8 mouse cellular contexts compared by ENCODE assay signal in genomic region chr4:99193214-99193613, GRCm38 (mm10). TPM values are rescaled to one million over a fixed set of nuclear protein-coding genes. Genes with fewer than 3 reads are reported as not detected.
A peak's percentile ranks its signal among the peaks of the same experiment; 100 is the strongest.
DNase-seq lines count a peak whose midpoint lies in the region; ATAC-seq and TF ChIP-seq lines count a peak whose summit lies in the region.

No protein-coding gene starts in this region.

- H3K4me2 ChIP-seq in heart, embryonic 13.5 days, result peak overlapping the region; percentile 82
- peak overlapping the region; percentile 51 for H3K4me2 ChIP-seq in forebrain, embryonic 15.5 days (replicated peaks)
- peak overlapping the region; percentile 80 for H3K4me2 ChIP-seq in liver, postnatal 0 days (ENCODE audit: low read depth, low read length)

- H3K27ac ChIP-seq in heart, embryonic 13.5 days (replicated peaks), result no peak overlapping the region
- peak overlapping the region; percentile 96 for H3K27ac ChIP-seq in forebrain, embryonic 15.5 days (replicated peaks)
- H3K27ac ChIP-seq in liver, postnatal 0 days (ENCODE audit: low read depth), result no peak overlapping the region

- no peak for TF ChIP-seq CTCF in E14TG2a.4 (conservative IDR thresholded peaks at IDR 0.05; ENCODE audit: low read length)
- TF ChIP-seq CTCF in liver, postnatal 0 days (IDR thresholded peaks at IDR 0.05; ENCODE audit: low read depth), result no peak

- intact Hi-C loops in heart, postnatal 36 days (cut with DNase I), result loop anchor here (1.0 kb wide), 1 partner anchor 270 kb away; the partner anchor contains the start of gene Usp1

- peaks cover 15% of the 10 kb centered on the region; the same call in 1 of the 2 replicates for H3K4me1 ChIP-seq in heart, embryonic 13.5 days
- H3K4me1 ChIP-seq in E14TG2a.4 (replicated peaks; ENCODE audit: low read depth, low read length), result peaks cover 12% of the 10 kb centered on the region
- H3K4me1 ChIP-seq in forebrain, embryonic 15.5 days, result peaks cover 19% of the 10 kb centered on the region
- H3K4me1 ChIP-seq in liver, postnatal 0 days (ENCODE audit: insufficient read depth), result no peaks in the 10 kb centered on the region

- H3K27me3 ChIP-seq in heart, embryonic 13.5 days (replicated peaks), result no peaks in the 10 kb centered on the region
- 0 out of 2 replicates have a peak, but pooled peaks cover 3% of the 10 kb centered on the region for H3K27me3 ChIP-seq in E14TG2a.4 (ENCODE audit: insufficient read depth, low read length)
- no peaks in the 10 kb centered on the region for H3K27me3 ChIP-seq in forebrain, embryonic 15.5 days
- H3K27me3 ChIP-seq in liver, postnatal 0 days (ENCODE audit: insufficient read depth, low read length), result no peaks in the 10 kb centered on the region

- no peak for ATAC-seq in heart, embryonic 13.5 days (ENCODE audit: extremely low read depth, insufficient number of reproducible peaks, low FRiP score, low TSS enrichment)
- 0 out of 2 replicates have a peak, but pooled peaks have one; percentile 4 for ATAC-seq in forebrain, embryonic 15.5 days (replicated peaks)
- no peak for ATAC-seq in liver, postnatal 0 days
- no peak for ATAC-seq in inflammation-experienced regulatory T-cells, adult 6 months

- TF ChIP-seq EP300 in liver, postnatal 0 days (IDR thresholded peaks at IDR 0.05; ENCODE audit: low read depth), result no peak

- peak overlapping the region; percentile 90 for H3K9ac ChIP-seq in heart, embryonic 13.5 days
- peak overlapping the region; percentile 84 for H3K9ac ChIP-seq in forebrain, embryonic 15.5 days (replicated peaks)
- H3K9ac ChIP-seq in liver, postnatal 0 days (replicated peaks), result no peak overlapping the region

- WGBS in heart, embryonic 13.5 days, result 49% methylated on average over 6 of the region's 6 CpGs
- 35% methylated on average over 6 of the region's 6 CpGs for WGBS in forebrain, embryonic 15.5 days
- 46% methylated on average over 6 of the region's 6 CpGs for WGBS in liver, postnatal 0 days (ENCODE audit: insufficient replicate concordance)

- DNase-seq in heart, postnatal 36 days, result no peak
- no peak for DNase-seq in liver, postnatal 0 days
- no peak for DNase-seq in spleen, postnatal 10 days (ENCODE audit: low spot score in 2 of 2)
- DNase-seq in ovary, postnatal 10 days (ENCODE audit: low spot score), result no peak

- H3K4me3 ChIP-seq in heart, embryonic 13.5 days, result peak overlapping the region; percentile 77
- H3K4me3 ChIP-seq in E14TG2a.4 (replicated peaks; ENCODE audit: low read length), result peak overlapping the region; percentile 85
- peak overlapping the region; percentile 80 for H3K4me3 ChIP-seq in forebrain, embryonic 15.5 days
- peak overlapping the region; percentile 73; the same call in 1 of the 2 replicates for H3K4me3 ChIP-seq in liver, postnatal 0 days (ENCODE audit: low read depth, low read length)

- H3K9me3 ChIP-seq in heart, embryonic 13.5 days, result no peaks in the 10 kb centered on the region
- peaks cover 8% of the 10 kb centered on the region; the same call in 1 of the 2 replicates for H3K9me3 ChIP-seq in E14TG2a.4 (ENCODE audit: low read length)
- H3K9me3 ChIP-seq in forebrain, embryonic 15.5 days, result no peaks in the 10 kb centered on the region
- no peaks in the 10 kb centered on the region for H3K9me3 ChIP-seq in liver, postnatal 0 days (ENCODE audit: low read length)

- H3K36me3 ChIP-seq in heart, embryonic 13.5 days, result no peaks in the 10 kb centered on the region
- H3K36me3 ChIP-seq in E14TG2a.4 (ENCODE audit: insufficient read depth, low read length), result no peaks in the 10 kb centered on the region
- no peaks in the 10 kb centered on the region for H3K36me3 ChIP-seq in forebrain, embryonic 15.5 days
- no peaks in the 10 kb centered on the region for H3K36me3 ChIP-seq in liver, postnatal 0 days (replicated peaks; ENCODE audit: insufficient read depth, low read length)

RNA-seq across cellular contexts. Expression of gene Atg4c, which starts 0.5 kb away (rescaled TPM):
- 8.4 and 8.5 TPM in 2 replicates for polyA plus RNA-seq in heart, embryonic 13.5 days (2015; fragmentation: Nextera tagmentation; extraction: Ambion mirVana)
- total RNA-seq in heart, postnatal 36 days (2021), result 1 to 10 TPM; 4.6 to 5.5 TPM
- polyA plus RNA-seq in forebrain, embryonic 15.5 days (2015; fragmentation: Nextera tagmentation; extraction: Ambion mirVana), result 17.4 and 18.5 TPM in 2 replicates
- 5.2 and 6.0 TPM in 2 replicates for polyA plus RNA-seq in liver, postnatal 0 days (2015; fragmentation: Nextera tagmentation; extraction: Ambion mirVana)
- 1 to 10 TPM in 1 of 3 experiments, under 1 TPM in 2; 0.72 to 2.2 (median 0.85) TPM for polyA plus RNA-seq in inflammation-experienced regulatory T-cells, adult 6 months (2017; shearing (Covaris generic))
